Mouse (Mus musculus): ENCODE measurements at regions not wholly inside any gene's neighbourhood (a gene's known extent, or its start where the extent isn't known, plus 50 kb on each side); places are given as distances from the start of the nearest gene placed in this dataset.

DNA sequence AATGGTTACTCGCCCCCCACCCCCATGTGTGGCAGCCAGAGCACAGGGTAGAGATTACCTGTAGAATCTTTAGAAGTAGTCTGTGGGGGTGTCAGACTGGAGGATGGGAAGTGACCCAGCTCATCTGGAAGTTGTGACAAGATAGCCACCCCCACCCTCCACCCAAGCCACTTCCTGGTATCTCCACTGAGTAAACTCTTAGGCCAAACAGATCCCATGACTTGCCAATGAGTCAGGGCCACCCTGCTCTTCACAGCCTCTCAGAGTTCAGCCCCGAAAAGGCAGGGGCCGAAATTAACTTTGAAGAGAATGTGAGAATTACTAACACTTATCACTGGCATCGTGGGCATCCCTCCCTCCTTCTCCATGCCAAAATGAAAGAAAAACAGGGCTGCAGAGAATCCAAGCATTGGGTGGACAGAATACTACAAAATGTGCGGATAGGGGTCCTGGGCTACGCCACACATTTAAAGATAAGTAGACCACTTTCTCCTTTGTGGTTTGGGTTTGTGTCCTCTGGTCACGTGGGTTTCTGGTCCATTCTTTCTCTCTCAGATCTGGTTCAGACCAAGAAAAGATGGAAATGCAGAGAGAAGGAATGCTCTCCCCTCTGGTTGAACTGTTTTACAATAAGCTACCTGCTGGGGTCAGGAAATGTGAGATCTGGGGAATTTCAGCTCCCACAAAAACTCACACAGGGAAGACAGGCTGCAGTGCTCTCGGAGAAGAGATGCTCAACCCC is 250.6 kb downstream of the Sox9 start:
- Histone ChIP-seq H3K36me3 (replicated peaks) (no peaks in the 10 kb centered on the region), H3K4me3 (ENCODE audit: low read depth, low read length) (no peak overlapping the region), H3K4me1 (ENCODE audit: insufficient read depth, low read depth, low read length) (no peaks in the 10 kb centered on the region), H3K27me3 (ENCODE audit: insufficient read depth, low read length) (no peaks in the 10 kb centered on the region), H3K9me3 (replicated peaks) (peaks cover 78% of the 10 kb centered on the region)
- ATAC-seq (ENCODE audit: extremely low read depth, insufficient number of reproducible peaks, low FRiP score, poor library complexity, severe bottlenecking) (no peak), DNase-seq (ENCODE audit: low spot score) (no peak)
- TF ChIP-seq GATA2 (IDR thresholded peaks at IDR 0.05; ENCODE audit: borderline replicate concordance, low read depth, low read length) (no peak), CTCF (IDR thresholded peaks at IDR 0.05; ENCODE audit: low read depth, low read length) (no peak), TAL1 (conservative IDR thresholded peaks at IDR 0.05; ENCODE audit: low read depth, low read length) (no peak)

DNA sequence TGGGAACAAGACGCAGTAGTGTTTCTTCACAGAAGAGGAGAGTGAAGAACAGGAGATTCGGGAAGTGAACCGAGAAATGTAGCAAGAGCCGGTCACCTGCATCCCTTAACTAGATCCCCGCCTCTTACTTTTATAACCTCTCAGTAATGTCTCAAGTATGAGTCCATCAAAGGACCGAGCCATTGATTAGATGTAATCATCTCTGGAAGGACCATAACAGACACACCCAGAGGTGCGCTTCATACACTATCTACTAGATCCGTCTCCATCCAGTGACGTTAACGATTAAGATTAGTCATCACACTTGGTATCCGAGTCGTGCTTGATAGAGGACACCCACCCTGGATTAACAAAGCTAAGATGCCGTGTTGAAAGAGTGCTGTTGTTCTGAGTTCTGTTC is 252.9 kb downstream of the Sox9 start:
- DNase-seq (ENCODE audit: low spot score) = no peak
- H3K27me3 ChIP-seq (ENCODE audit: insufficient read depth, low read length) = no peaks in the 10 kb centered on the region
- H3K4me1 ChIP-seq (ENCODE audit: insufficient read depth, low read depth, low read length) = no peaks in the 10 kb centered on the region
- TF ChIP-seq CTCF (IDR thresholded peaks at IDR 0.05; ENCODE audit: low read depth, low read length) = no peak
- TF ChIP-seq GATA2 (IDR thresholded peaks at IDR 0.05; ENCODE audit: borderline replicate concordance, low read depth, low read length) = no peak
- no peak for TF ChIP-seq TAL1 (conservative IDR thresholded peaks at IDR 0.05; ENCODE audit: low read depth, low read length)
- no peak for TF ChIP-seq POLR2AphosphoS5 (IDR thresholded peaks at IDR 0.05; ENCODE audit: insufficient replicate concordance, low read depth, low read length)
- TF ChIP-seq GATA1 (IDR thresholded peaks at IDR 0.05; ENCODE audit: borderline replicate concordance, low read length) = no peak
- no peak for ATAC-seq (ENCODE audit: extremely low read depth, insufficient number of reproducible peaks, low FRiP score, poor library complexity, severe bottlenecking)
- peaks cover 80% of the 10 kb centered on the region for H3K9me3 ChIP-seq (replicated peaks)
- no peaks in the 10 kb centered on the region for H3K36me3 ChIP-seq (replicated peaks)
- no peak overlapping the region for H3K4me3 ChIP-seq (ENCODE audit: low read depth, low read length)

DNA sequence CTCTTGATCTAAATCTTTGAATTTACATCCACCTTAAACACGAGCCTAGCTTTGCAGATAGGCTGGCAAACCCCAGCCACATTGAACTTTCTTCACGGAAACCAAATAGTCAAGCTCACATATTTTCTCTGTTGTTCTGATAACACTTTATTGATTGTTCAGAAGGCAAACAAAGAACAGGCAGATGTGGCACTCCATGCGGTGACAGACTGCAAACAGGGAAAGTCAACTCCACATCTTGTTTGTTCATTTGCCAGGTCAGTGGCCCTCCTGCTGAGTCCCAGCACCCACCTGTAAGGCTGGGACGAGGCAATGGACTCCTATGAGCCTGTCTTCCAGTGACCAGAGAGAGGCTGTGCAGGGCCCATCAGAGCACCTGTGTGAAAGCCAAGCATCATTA is 255.7 kb downstream of the Sox9 start:
- peaks cover 82% of the 10 kb centered on the region for H3K9me3 ChIP-seq (replicated peaks)
- DNase-seq (ENCODE audit: low spot score) (no peak), ATAC-seq (ENCODE audit: extremely low read depth, insufficient number of reproducible peaks, low FRiP score, poor library complexity, severe bottlenecking) (no peak)
- no peak for TF ChIP-seq GATA1 (IDR thresholded peaks at IDR 0.05; ENCODE audit: borderline replicate concordance, low read length)
- no peaks in the 10 kb centered on the region for H3K36me3 ChIP-seq (replicated peaks)
- H3K4me3 ChIP-seq (ENCODE audit: low read depth, low read length) = no peak overlapping the region
- H3K4me1 ChIP-seq (ENCODE audit: insufficient read depth, low read depth, low read length) = no peaks in the 10 kb centered on the region
- H3K27me3 ChIP-seq (ENCODE audit: insufficient read depth, low read length) = no peaks in the 10 kb centered on the region

DNA sequence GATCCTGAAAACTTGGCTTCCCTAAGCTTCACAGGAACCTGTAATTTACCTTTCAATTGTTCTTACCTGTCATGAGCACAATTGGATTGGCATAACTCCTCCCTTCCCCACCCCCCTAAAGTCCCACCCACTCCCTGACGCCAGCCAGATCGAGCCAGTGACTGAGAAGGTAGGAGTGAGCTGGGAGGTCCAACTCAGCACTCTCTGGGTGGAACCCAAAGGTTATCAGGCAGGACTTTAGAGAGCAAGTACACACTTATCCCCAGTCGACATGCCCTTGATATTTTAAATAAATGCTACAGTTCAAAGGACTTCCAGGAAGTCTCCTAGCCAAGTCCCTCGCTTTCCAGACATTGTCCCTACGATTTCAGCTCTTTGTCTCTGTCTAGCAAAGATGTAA is 260.7 kb downstream of the Sox9 start:
- no peaks in the 10 kb centered on the region for H3K4me1 ChIP-seq (ENCODE audit: insufficient read depth, low read depth, low read length)
- no peak for TF ChIP-seq CTCF (IDR thresholded peaks at IDR 0.05; ENCODE audit: low read depth, low read length)
- TF ChIP-seq GATA2 (IDR thresholded peaks at IDR 0.05; ENCODE audit: borderline replicate concordance, low read depth, low read length) = no peak
- TF ChIP-seq GATA1 (IDR thresholded peaks at IDR 0.05; ENCODE audit: borderline replicate concordance, low read length) = no peak
- TF ChIP-seq POLR2AphosphoS5 (IDR thresholded peaks at IDR 0.05; ENCODE audit: insufficient replicate concordance, low read depth, low read length) = no peak
- no peak for TF ChIP-seq TAL1 (conservative IDR thresholded peaks at IDR 0.05; ENCODE audit: low read depth, low read length)
- peaks cover 88% of the 10 kb centered on the region for H3K9me3 ChIP-seq (replicated peaks)
- ATAC-seq (ENCODE audit: extremely low read depth, insufficient number of reproducible peaks, low FRiP score, poor library complexity, severe bottlenecking) = no peak
- H3K4me3 ChIP-seq (ENCODE audit: low read depth, low read length) = no peak overlapping the region
- no peak for DNase-seq (ENCODE audit: low spot score)
- H3K27me3 ChIP-seq (ENCODE audit: insufficient read depth, low read length) = no peaks in the 10 kb centered on the region
- no peaks in the 10 kb centered on the region for H3K36me3 ChIP-seq (replicated peaks)

DNA sequence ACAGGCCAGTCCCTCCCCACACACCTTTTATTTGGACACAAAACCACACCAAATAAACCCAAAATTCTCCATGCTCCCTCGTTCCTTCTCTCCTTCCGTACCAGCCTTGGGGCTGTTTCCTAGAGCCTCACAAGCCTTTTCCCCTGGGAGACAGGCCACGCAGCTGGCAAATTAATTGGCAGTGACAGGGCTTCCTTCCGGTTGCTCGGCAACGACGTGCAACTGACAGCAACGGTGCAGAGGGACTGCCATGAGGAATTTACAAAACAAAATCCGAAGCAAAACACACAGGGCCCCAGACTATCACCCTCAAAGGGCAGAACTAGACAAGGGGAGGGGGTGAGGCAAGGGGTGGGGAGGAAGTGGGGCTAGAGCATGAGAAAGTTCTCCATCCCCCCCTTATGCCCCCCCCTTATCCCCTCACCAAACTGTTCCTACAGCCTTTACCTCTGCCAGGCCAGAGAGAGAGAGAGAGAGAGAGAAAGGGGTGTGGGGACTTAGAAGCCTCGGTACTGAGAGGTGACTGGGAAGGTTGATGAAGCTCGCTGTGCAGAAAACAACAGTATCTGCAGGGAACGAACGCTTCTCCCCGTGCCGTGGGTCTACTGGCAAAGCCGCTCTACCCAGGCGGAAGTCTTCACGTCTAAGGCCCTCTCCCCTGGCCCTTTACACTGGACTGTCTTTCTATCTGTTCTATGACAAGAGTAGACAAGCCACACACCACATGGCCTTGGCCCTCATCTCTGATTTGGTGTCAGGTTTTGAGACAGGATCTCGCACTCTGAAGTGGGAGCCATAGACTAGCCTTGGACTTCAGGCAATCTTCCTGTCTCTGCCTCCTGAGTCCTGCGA is 264.4 kb downstream of the Sox9 start:
- ATAC-seq (ENCODE audit: extremely low read depth, insufficient number of reproducible peaks, low FRiP score, poor library complexity, severe bottlenecking) (no peak), DNase-seq (ENCODE audit: low spot score) (no peak)
- Histone ChIP-seq H3K4me1 (ENCODE audit: insufficient read depth, low read depth, low read length) (no peaks in the 10 kb centered on the region), H3K27me3 (ENCODE audit: insufficient read depth, low read length) (no peaks in the 10 kb centered on the region), H3K4me3 (ENCODE audit: low read depth, low read length) (no peak overlapping the region), H3K36me3 (replicated peaks) (no peaks in the 10 kb centered on the region), H3K9me3 (replicated peaks) (peaks cover 91% of the 10 kb centered on the region)
- TF ChIP-seq POLR2AphosphoS5 (IDR thresholded peaks at IDR 0.05; ENCODE audit: insufficient replicate concordance, low read depth, low read length) (no peak), GATA1 (IDR thresholded peaks at IDR 0.05; ENCODE audit: borderline replicate concordance, low read length) (no peak), CTCF (IDR thresholded peaks at IDR 0.05; ENCODE audit: low read depth, low read length) (no peak), TAL1 (conservative IDR thresholded peaks at IDR 0.05; ENCODE audit: low read depth, low read length) (no peak), GATA2 (IDR thresholded peaks at IDR 0.05; ENCODE audit: borderline replicate concordance, low read depth, low read length) (no peak)

- Histone ChIP-seq H3K9me3 (replicated peaks) (peaks cover 96% of the 10 kb centered on the region), H3K27me3 (ENCODE audit: insufficient read depth, low read length) (no peaks in the 10 kb centered on the region), H3K4me1 (ENCODE audit: insufficient read depth, low read depth, low read length) (no peaks in the 10 kb centered on the region), H3K4me3 (ENCODE audit: low read depth, low read length) (no peak overlapping the region), H3K36me3 (replicated peaks) (no peaks in the 10 kb centered on the region)
- no peak for DNase-seq (ENCODE audit: low spot score)
- no peak for ATAC-seq (ENCODE audit: extremely low read depth, insufficient number of reproducible peaks, low FRiP score, poor library complexity, severe bottlenecking)
- TF ChIP-seq TAL1 (conservative IDR thresholded peaks at IDR 0.05; ENCODE audit: low read depth, low read length) (no peak), POLR2AphosphoS5 (IDR thresholded peaks at IDR 0.05; ENCODE audit: insufficient replicate concordance, low read depth, low read length) (no peak), GATA1 (IDR thresholded peaks at IDR 0.05; ENCODE audit: borderline replicate concordance, low read length) (no peak)
These were observed 266.1 kb downstream of the Sox9 start for GRCm38 (mm10) chr11:113048158-113048557.

Measured in G1E (cell line).